Mouse (Mus musculus) lung, adult 2 months (tissue): ENCODE measurements around the gene Mbd5. TPM values are rescaled to one million over a fixed set of nuclear protein-coding genes. Genes with fewer than 3 reads are reported as not detected.

Source experiments
- DNase-seq: peaks from one replicate; pipeline ENCODE4 v3.0.0; 2022
- H3K4me1 ChIP-seq: fragments of 200-500 bp; 2 replicates; pipeline ENCODE4 v1.6.1; 2011; ENCODE audit warnings: low read length; ENCODE audit not compliant: control insufficient read depth, insufficient read depth
- H3K4me3 ChIP-seq: fragments of 200-500 bp; replicated peaks from 2 replicates; pipeline ENCODE3; 2011; ENCODE audit warnings: low read depth, mild to moderate bottlenecking, control low read depth, low read length; ENCODE audit errors: extremely low read depth
- CTCF ChIP-seq: fragments of 200-500 bp; IDR thresholded peaks from 2 replicates; pipeline ENCODE4 v1.5.1; 2011; ENCODE audit warnings: mild to moderate bottlenecking, low read length, control low read depth; ENCODE audit not compliant: insufficient read depth
- POLR2A ChIP-seq: fragments of 200-500 bp; IDR thresholded peaks from 2 replicates; pipeline ENCODE4 v1.6.1; 2011; ENCODE audit warnings: low read depth, mild to moderate bottlenecking, control low read depth, low read length, borderline replicate concordance; ENCODE audit errors: extremely low read depth
- WGBS: fragments of 180-500 bp; shearing (Covaris S2); methylation state at CpG from one replicate; pipeline ENCODE4 v1.1.7; 2018; 5-methylcytosine and 5-hydroxymethylcytosine counted together
- polyA plus RNA-seq: library from polyadenylated mRNA; depleted of rRNA; stranded (reverse); fragments of >200 nt; gene quantifications from 2 replicates; pipeline ENCODE4 v1.2.3, GENCODE M21; 2012

Gene Mbd5
- polyA plus RNA-seq, 1 experiment = 8.7 TPM

GRCm38 (mm10) chr2:48978920-48979319 is 29.6 kb downstream of the Mbd5 start:
- 36% methylated on average over 3 of the region's 3 CpGs for WGBS
- Histone ChIP-seq H3K4me3 (no peak overlapping the region), H3K4me1 (no peaks in the 10 kb centered on the region)
- TF ChIP-seq POLR2A (no peak), CTCF (no peak)
- DNase-seq = no peak

- 90% methylated on average over 3 of the region's 3 CpGs for WGBS
- TF ChIP-seq POLR2A (no peak), CTCF (no peak)
- H3K4me1 ChIP-seq = no peaks in the 10 kb centered on the region
- no peak for DNase-seq
- no peak overlapping the region for H3K4me3 ChIP-seq
Measured at GRCm38 (mm10) chr2:48990322-48990721, 41.0 kb downstream of the Mbd5 start.

- TF ChIP-seq CTCF = no peak
- TF ChIP-seq POLR2A = no peak
- no peak for DNase-seq
- no peaks in the 10 kb centered on the region for H3K4me1 ChIP-seq
- 78% methylated on average over 3 of the region's 3 CpGs for WGBS
- no peak overlapping the region for H3K4me3 ChIP-seq
Measured at GRCm38 (mm10) chr2:49040481-49040880, 91.2 kb downstream of the Mbd5 start.

GRCm38 (mm10) chr2:49050030-49050429 is 100.7 kb downstream of the Mbd5 start:
- 88% methylated on average over 4 of the region's 4 CpGs for WGBS
- TF ChIP-seq POLR2A (no peak), CTCF (no peak)
- DNase-seq = no peak
- Histone ChIP-seq H3K4me3 (no peak overlapping the region), H3K4me1 (no peaks in the 10 kb centered on the region)

- Histone ChIP-seq H3K4me1 (no peaks in the 10 kb centered on the region), H3K4me3 (no peak overlapping the region)
- DNase-seq = no peak
- TF ChIP-seq CTCF (no peak), POLR2A (no peak)
Measured at GRCm38 (mm10) chr2:49067886-49068285, 118.6 kb downstream of the Mbd5 start.

- 38% methylated on average over 4 of the region's 4 CpGs for WGBS
- TF ChIP-seq CTCF (no peak), POLR2A (no peak)
- DNase-seq = no peak
- no peak overlapping the region for H3K4me3 ChIP-seq
- H3K4me1 ChIP-seq = peaks cover 5% of the 10 kb centered on the region; the same call in 1 of the 2 replicates
Measured at GRCm38 (mm10) chr2:49084966-49085365, 135.7 kb downstream of the Mbd5 start.

GRCm38 (mm10) chr2:49090771-49091170 is 141.5 kb downstream of the Mbd5 start:
- H3K4me1 ChIP-seq = no peaks in the 10 kb centered on the region
- 89% methylated on average over 4 of the region's 4 CpGs for WGBS
- no peak overlapping the region for H3K4me3 ChIP-seq
- DNase-seq = no peak
- TF ChIP-seq CTCF (no peak), POLR2A (no peak)

GRCm38 (mm10) chr2:49096765-49097164 is 147.5 kb downstream of the Mbd5 start:
- Histone ChIP-seq H3K4me3 (no peak overlapping the region), H3K4me1 (no peaks in the 10 kb centered on the region)
- no peak for DNase-seq
- no peak for TF ChIP-seq POLR2A
- no peak for TF ChIP-seq CTCF

GRCm38 (mm10) chr2:49108906-49109305 is 159.6 kb downstream of the Mbd5 start:
- TF ChIP-seq CTCF = no peak
- no peak for TF ChIP-seq POLR2A
- no peak overlapping the region for H3K4me3 ChIP-seq
- H3K4me1 ChIP-seq = no peaks in the 10 kb centered on the region
- DNase-seq = no peak

- TF ChIP-seq POLR2A (no peak), CTCF (no peak)
- WGBS = 87% methylated on average over 6 of the region's 6 CpGs
- no peaks in the 10 kb centered on the region for H3K4me1 ChIP-seq
- DNase-seq = no peak
- no peak overlapping the region for H3K4me3 ChIP-seq
Measured at GRCm38 (mm10) chr2:49119875-49120274, 170.6 kb downstream of the Mbd5 start.
